24 mouse cellular contexts compared by ENCODE assay signal in genomic region chr11:104211251-104211650, GRCm38 (mm10). TPM values are rescaled to one million over a fixed set of nuclear protein-coding genes. Genes with fewer than 3 reads are reported as not detected.
"Had no signal": no experiment of that assay in that cellular context is flagged by ENCODE, and none has a peak within 500 bp of the region (broad histone marks: within the 10 kb centered on the region; RNA-seq: fewer than 3 reads in every experiment).

No protein-coding gene starts in this region.

- DNase-seq: liver, postnatal 0 days; lung, adult 2 months; lung, postnatal 14 days; lung, postnatal 36 days; right cerebral cortex, postnatal 14 days; thymus, adult 2 months; thymus, postnatal 25 days; thymus, postnatal 4 days had no signal

- H3K4me1 ChIP-seq: lung, embryonic 15.5 days; midbrain, embryonic 15.5 days; neural tube, embryonic 12.5 days; stomach, embryonic 15.5 days had no signal

- H3K27ac ChIP-seq: lung, embryonic 15.5 days; macrophage; midbrain, embryonic 12.5 days; midbrain, embryonic 15.5 days; neural tube, embryonic 12.5 days; stomach, embryonic 15.5 days; stomach, postnatal 0 days had no signal

- H3K4me3 ChIP-seq: lung, embryonic 15.5 days; megakaryocyte, embryonic 14.5 days; midbrain, embryonic 12.5 days; midbrain, embryonic 15.5 days; neural tube, embryonic 12.5 days; stomach, embryonic 15.5 days had no signal

RNA-seq across cellular contexts. Expression of gene Mapt, which starts 19.9 kb away (rescaled TPM):
- total RNA-seq: megakaryocyte progenitor cell, adult 5-6 weeks had no signal
- polyA plus RNA-seq: macrophage had no signal

RNA-seq across cellular contexts. Expression of gene Sppl2c, which starts 25.1 kb away (rescaled TPM):
- total RNA-seq: megakaryocyte progenitor cell, adult 5-6 weeks; midbrain, postnatal 0 days; monocyte, adult 5-6 weeks; neutrophil, adult 5-6 weeks had no signal
- polyA plus RNA-seq: liver, postnatal 0 days; lung, adult 2 months; lung, embryonic 15.5 days; lung, postnatal 0 days; macrophage; midbrain, embryonic 12.5 days; midbrain, embryonic 15.5 days; midbrain, postnatal 0 days; neural tube, embryonic 12.5 days; neural tube, embryonic 14.5 days; spleen, adult 2 months; stomach, embryonic 15.5 days; stomach, postnatal 0 days; urinary bladder, adult 2 months had no signal
